Mouse (Mus musculus) embryonic facial prominence, embryonic 13.5 days (tissue): ENCODE data around the gene Vmn1r88. TPM values are rescaled to one million over a fixed set of nuclear protein-coding genes. Genes with fewer than 3 reads are reported as not detected.
"Not testable (repeated sequence)": the region's sequence is repeated elsewhere in the genome, so short reads cannot be mapped to it uniquely, and the experiment has no call there.

ENCODE experiments used
- ATAC-seq: fragments of 200-750 bp; cut with Nextera tagmentation; 2 replicates; pipeline ENCODE4 v1.8.0; 2017; ENCODE audit warnings: low read depth; ENCODE audit not compliant: insufficient number of reproducible peaks, insufficient read depth, low FRiP score, low TSS enrichment
- H3K27ac ChIP-seq: fragments of 300-500 bp; sonication (generic); 2 replicates; pipeline ENCODE4 v1.5.1; 2015; ENCODE audit warnings: moderate library complexity, mild to moderate bottlenecking, inconsistent platforms
- H3K27me3 ChIP-seq: fragments of 300-500 bp; sonication (generic); 2 replicates; pipeline ENCODE4 v1.6.1; 2015; ENCODE audit warnings: mild to moderate bottlenecking, inconsistent platforms
- H3K36me3 ChIP-seq: fragments of 300-500 bp; sonication (generic); 2 replicates; pipeline ENCODE4 v1.6.1; 2015; ENCODE audit warnings: mild to moderate bottlenecking, inconsistent platforms
- H3K4me1 ChIP-seq: fragments of 300-500 bp; sonication (generic); 2 replicates; pipeline ENCODE4 v1.6.1; 2015; ENCODE audit warnings: inconsistent platforms
- H3K4me2 ChIP-seq: fragments of 300-500 bp; sonication (generic); 2 replicates; pipeline ENCODE4 v1.6.1; 2015; ENCODE audit warnings: moderate library complexity, mild to moderate bottlenecking, inconsistent platforms
- H3K4me3 ChIP-seq: fragments of 300-500 bp; sonication (generic); 2 replicates; pipeline ENCODE4 v1.5.1; 2015; ENCODE audit warnings: mild to moderate bottlenecking, inconsistent platforms
- H3K9ac ChIP-seq: fragments of 300-500 bp; sonication (generic); 2 replicates; pipeline ENCODE4 v1.6.1; 2015; ENCODE audit warnings: mild to moderate bottlenecking, inconsistent platforms
- H3K9me3 ChIP-seq: fragments of 300-500 bp; sonication (generic); 2 replicates; pipeline ENCODE4 v1.6.1; 2016; ENCODE audit warnings: inconsistent platforms
- WGBS: fragments of 180-500 bp; shearing (Covaris S2); methylation state at CpG from one replicate; pipeline ENCODE4 v1.1.7; 2015; ENCODE audit warnings: mixed read lengths; 5-methylcytosine and 5-hydroxymethylcytosine counted together
- polyA plus RNA-seq: library from polyadenylated mRNA; unstranded; fragments of >200 nt; fragmentation: Nextera tagmentation; extraction: Ambion mirVana; gene quantifications from 2 replicates; pipeline ENCODE4 v1.2.1, GENCODE M21; 2015

Vmn1r88 gene
- not detected in 2 replicates for polyA plus RNA-seq

GRCm38 (mm10) chr7:13159268-13159667, at the start of gene Vmn1r88:
Vmn1r88 (plus strand) TSS chr7:13159568.
- H3K9ac ChIP-seq: no peak within 1 kb of the TSS
- H3K4me3 ChIP-seq: no peak within 1 kb of the TSS
- no peak for ATAC-seq
- H3K27me3 ChIP-seq: no peaks in the 10 kb centered on the region
- no peaks in the 10 kb centered on the region for H3K4me1 ChIP-seq
- H3K9me3 ChIP-seq: no peaks in the 10 kb centered on the region
- no peaks in the 10 kb centered on the region for H3K36me3 ChIP-seq
- H3K4me2 ChIP-seq: no peak within 1 kb of the TSS
- no peak within 1 kb of the TSS for H3K27ac ChIP-seq

DNA sequence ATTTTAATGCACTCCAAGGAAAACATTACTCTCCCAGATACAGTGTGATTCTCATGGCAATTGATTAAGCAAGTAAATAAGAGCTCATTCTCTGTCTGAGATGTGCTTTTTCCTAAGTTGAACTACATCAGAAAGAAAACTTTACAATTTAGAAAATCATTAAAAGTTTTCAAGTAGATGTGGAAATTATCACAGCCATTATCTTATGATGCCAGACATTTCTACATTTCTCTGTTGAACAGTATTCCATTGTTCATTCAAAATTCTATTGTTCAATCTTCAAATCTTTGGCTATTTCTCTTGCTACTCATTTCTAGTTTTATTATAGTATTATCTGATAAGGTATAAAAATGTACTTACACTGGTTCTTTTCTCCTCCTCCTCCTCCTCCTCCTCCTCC, 39.6 kb upstream of the Vmn1r88 start, which contains the start of gene Vmn1r86:
Vmn1r86 (minus strand) TSS at position 101 of the 400 bp plus-strand sequence.
- Histone ChIP-seq H3K4me3 (no peak within 1 kb of the TSS), H3K9me3 (no peaks in the 10 kb centered on the region), H3K27ac (no peak within 1 kb of the TSS), H3K4me2 (no peak within 1 kb of the TSS), H3K4me1 (no peaks in the 10 kb centered on the region), H3K36me3 (no peaks in the 10 kb centered on the region), H3K9ac (no peak within 1 kb of the TSS), H3K27me3 (no peaks in the 10 kb centered on the region)
- no peak for ATAC-seq

DNA sequence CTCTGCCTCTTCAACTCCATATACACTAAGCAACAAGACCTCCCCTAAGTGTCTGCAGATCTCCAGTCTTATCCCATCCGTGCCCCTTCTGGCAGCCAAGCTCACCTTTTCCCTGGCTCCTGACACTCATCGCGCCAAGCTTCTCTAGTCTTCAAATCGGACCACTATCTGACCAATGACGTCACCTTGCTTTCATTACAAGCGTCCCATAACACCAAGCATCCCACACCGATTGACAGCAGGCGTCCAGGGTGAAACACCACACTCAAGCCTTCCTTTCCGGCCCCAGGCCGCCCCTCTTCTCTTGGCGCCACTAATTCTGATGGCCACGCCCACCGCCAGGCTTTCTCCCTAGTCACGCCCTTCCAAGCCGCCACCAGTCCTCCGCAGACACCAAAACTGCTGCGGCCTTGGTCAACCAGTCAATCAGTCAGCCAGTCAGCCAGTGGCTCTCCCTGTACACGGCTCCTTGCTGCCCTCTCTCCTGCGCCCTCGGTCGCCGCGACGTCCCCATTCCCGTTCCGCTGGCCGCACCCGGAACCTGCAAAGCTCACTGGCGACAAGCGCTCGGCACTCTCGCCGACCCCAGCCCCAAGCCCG, 35.7 kb upstream of the Vmn1r88 start:
- ATAC-seq: peak; percentile 80; the same call in 1 of the 2 replicates
- H3K27me3 ChIP-seq, H3K27ac ChIP-seq, H3K36me3 ChIP-seq, H3K4me1 ChIP-seq, H3K9me3 ChIP-seq, H3K9ac ChIP-seq: not testable (repeated sequence)
- WGBS: 1% methylated on average over 26 of the region's 34 CpGs
- peak overlapping the region; percentile 29 for H3K4me3 ChIP-seq
- H3K4me2 ChIP-seq: peak overlapping the region; percentile 50

DNA sequence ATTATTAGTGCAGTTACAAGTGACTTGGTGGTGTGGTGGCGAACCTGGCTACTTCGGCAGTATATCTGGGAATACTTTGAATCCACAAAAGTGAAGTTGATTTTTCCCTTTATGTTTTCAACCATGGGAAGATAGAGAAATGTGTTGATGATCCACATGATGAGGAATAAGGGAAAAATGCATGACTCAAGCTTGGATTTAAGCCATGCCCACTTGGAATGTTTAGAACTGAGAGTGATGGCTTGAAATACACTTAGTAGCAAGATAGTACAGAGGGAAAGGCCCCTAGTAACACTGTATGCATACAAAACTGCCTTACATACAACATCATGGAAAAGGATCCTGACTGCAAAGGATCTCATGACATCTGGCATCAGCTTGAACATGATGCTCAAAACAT, 27.5 kb upstream of the Vmn1r88 start:
- 89% methylated on average over 2 of the region's 2 CpGs for WGBS
- H3K9me3 ChIP-seq: no peaks in the 10 kb centered on the region
- H3K4me2 ChIP-seq: no peak overlapping the region
- H3K36me3 ChIP-seq: no peaks in the 10 kb centered on the region
- H3K27me3 ChIP-seq: no peaks in the 10 kb centered on the region
- no peak overlapping the region for H3K9ac ChIP-seq
- no peak overlapping the region for H3K27ac ChIP-seq
- no peaks in the 10 kb centered on the region for H3K4me1 ChIP-seq
- H3K4me3 ChIP-seq: no peak overlapping the region
- ATAC-seq: no peak

- Histone ChIP-seq H3K27me3 (no peaks in the 10 kb centered on the region), H3K4me1 (peaks cover 7% of the 10 kb centered on the region), H3K9ac (no peak overlapping the region), H3K27ac (0 out of 2 replicates have a peak overlapping the region, but pooled peaks have one; percentile 4), H3K36me3 (no peaks in the 10 kb centered on the region), H3K9me3 (no peaks in the 10 kb centered on the region), H3K4me3 (no peak overlapping the region), H3K4me2 (no peak overlapping the region)
- no peak for ATAC-seq
These were observed 22.0 kb upstream of the Vmn1r88 start for GRCm38 (mm10) chr7:13137340-13137739.

GRCm38 (mm10) chr7:13140057-13140456, 19.3 kb upstream of the Vmn1r88 start, which contains the start of gene Vmn1r87:
Vmn1r87 (minus strand) TSS chr7:13140157.
- no peaks in the 10 kb centered on the region for H3K36me3 ChIP-seq
- H3K9me3 ChIP-seq: no peaks in the 10 kb centered on the region
- H3K4me2 ChIP-seq: no peak within 1 kb of the TSS
- no peak within 1 kb of the TSS for H3K4me3 ChIP-seq
- H3K4me1 ChIP-seq: peaks cover 7% of the 10 kb centered on the region
- no peaks in the 10 kb centered on the region for H3K27me3 ChIP-seq
- no peak within 1 kb of the TSS for H3K9ac ChIP-seq
- WGBS: 88% methylated on average over 1 of the region's 1 CpGs
- H3K27ac ChIP-seq: no peak within 1 kb of the TSS
- ATAC-seq: no peak

DNA sequence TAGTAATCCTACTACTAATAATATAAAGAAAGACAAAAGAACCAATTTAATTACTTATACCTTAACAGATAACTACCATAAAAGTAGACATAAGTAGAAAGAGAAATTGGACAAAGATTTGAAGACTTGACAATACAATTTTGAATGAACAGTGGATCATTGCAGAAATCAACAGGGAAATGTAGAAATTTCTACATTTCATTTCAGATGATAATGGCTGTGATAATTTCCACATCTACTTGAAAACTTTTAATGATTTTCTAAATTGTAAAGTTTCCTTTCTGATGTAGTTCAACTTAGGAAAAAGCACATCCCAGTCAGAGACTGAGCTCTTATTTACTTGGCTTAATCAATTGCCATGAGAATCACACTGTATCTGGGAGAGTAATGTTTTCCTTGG, 53.4 kb downstream of the Vmn1r88 start, which contains the start of gene Vmn1r89:
Vmn1r89 (plus strand) TSS at position 301 of the 400 bp plus-strand sequence.
- H3K4me1 ChIP-seq: no peaks in the 10 kb centered on the region
- ATAC-seq: no peak
- H3K9ac ChIP-seq: no peak within 1 kb of the TSS
- no peaks in the 10 kb centered on the region for H3K27me3 ChIP-seq
- H3K4me2 ChIP-seq: no peak within 1 kb of the TSS
- no peaks in the 10 kb centered on the region for H3K36me3 ChIP-seq
- no peak within 1 kb of the TSS for H3K4me3 ChIP-seq
- no peak within 1 kb of the TSS for H3K27ac ChIP-seq
- H3K9me3 ChIP-seq: no peaks in the 10 kb centered on the region

Other genes with a start within 250 kb of the Vmn1r88 start
- gene Rps5, start 237.3 kb upstream of the Vmn1r88 start, polyA plus RNA-seq: 1,116 and 1,158 TPM in 2 replicates
- 0.66 and 1.1 TPM in 2 replicates for gene Rnf225, start 232.2 kb upstream of the Vmn1r88 start, polyA plus RNA-seq
- 14.2 and 15.2 TPM in 2 replicates for gene Zfp324, start 193.7 kb upstream of the Vmn1r88 start, polyA plus RNA-seq
- gene Zfp446, start 181.7 kb upstream of the Vmn1r88 start, polyA plus RNA-seq: 9.4 and 9.8 TPM in 2 replicates
- 0.11 and 0.47 TPM in 2 replicates for gene Slc27a5, start 161.4 kb upstream of the Vmn1r88 start, polyA plus RNA-seq
- gene Trim28, start 160.5 kb upstream of the Vmn1r88 start, polyA plus RNA-seq: 327 and 337 TPM in 2 replicates
- 27.1 and 27.2 TPM in 2 replicates for gene Zbtb45, start 149.5 kb upstream of the Vmn1r88 start, polyA plus RNA-seq
- 129 and 137 TPM in 2 replicates for gene Chmp2a, start 124.8 kb upstream of the Vmn1r88 start, polyA plus RNA-seq
- gene Ube2m, start 121.3 kb upstream of the Vmn1r88 start, polyA plus RNA-seq: 74.0 and 97.2 TPM in 2 replicates
- 4.1 and 4.4 TPM in 2 replicates for gene Mzf1, start 104.8 kb upstream of the Vmn1r88 start, polyA plus RNA-seq
- not detected in 2 replicates for gene Vmn1r85, start 64.4 kb upstream of the Vmn1r88 start, polyA plus RNA-seq
- gene Vmn1r86, start 39.7 kb upstream of the Vmn1r88 start, polyA plus RNA-seq: not detected in 2 replicates
- gene Vmn1r87, start 19.4 kb upstream of the Vmn1r88 start, polyA plus RNA-seq: not detected in 2 replicates
- not detected in 2 replicates for gene Vmn1r89, start 53.5 kb downstream of the Vmn1r88 start, polyA plus RNA-seq
- 121 and 134 TPM in 2 replicates for gene Lig1, start 117.7 kb downstream of the Vmn1r88 start, polyA plus RNA-seq
- 12.6 and 12.9 TPM in 2 replicates for gene Zswim9, start 119.2 kb downstream of the Vmn1r88 start, polyA plus RNA-seq
- 1.1 and 1.8 TPM in 2 replicates for gene Pla2g4c, start 165.1 kb downstream of the Vmn1r88 start, polyA plus RNA-seq
- not detected in 2 replicates for gene Cabp5, start 238.6 kb downstream of the Vmn1r88 start, polyA plus RNA-seq